In the genomic region with DNA sequence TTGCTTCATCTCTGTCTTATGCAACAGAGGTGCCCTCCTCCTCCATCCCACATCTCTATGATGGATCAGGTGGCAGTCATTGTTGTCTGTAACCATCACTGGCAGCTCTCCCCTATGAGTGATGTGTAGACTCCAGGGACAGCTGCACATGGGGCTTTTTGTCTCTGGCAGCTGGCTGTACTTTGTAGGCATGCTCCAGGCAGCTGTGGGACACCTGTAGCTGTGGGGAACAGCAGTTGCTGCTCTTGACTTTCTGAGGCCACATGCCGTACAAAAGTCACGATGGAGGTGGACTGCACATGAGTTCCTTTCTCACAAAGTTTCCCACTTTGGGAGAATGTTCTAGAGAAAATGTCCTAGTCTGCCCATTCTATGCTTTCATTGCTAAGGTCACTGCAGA, we compare ENCODE assay signal across 18 mouse cellular contexts.
"Had no signal": no experiment of that assay in that cellular context is flagged by ENCODE, and none has a peak within 500 bp of the region (broad histone marks: within the 10 kb centered on the region; RNA-seq: fewer than 3 reads in every experiment).

No protein-coding gene starts in this region.

- H3K4me1 ChIP-seq: intestine, embryonic 15.5 days; limb, embryonic 13.5 days; lung, embryonic 15.5 days had no signal

- H3K36me3 ChIP-seq: intestine, embryonic 15.5 days; limb, embryonic 13.5 days; liver, embryonic 12.5 days; liver, embryonic 15.5 days; lung, embryonic 15.5 days; midbrain, embryonic 10.5 days; midbrain, embryonic 13.5 days had no signal

- DNase-seq: kidney, adult 18-20 months; kidney, adult 9 months; kidney, postnatal 14 days; kidney, postnatal 4 days; left cerebral cortex, postnatal 4 days; liver; lung, adult 18-20 months; lung, postnatal 10 days; lung, postnatal 36 days had no signal

- H3K27ac ChIP-seq: intestine, embryonic 15.5 days; limb, embryonic 13.5 days; liver, embryonic 12.5 days; liver, embryonic 15.5 days; lung, embryonic 15.5 days; midbrain, embryonic 10.5 days; midbrain, embryonic 13.5 days had no signal

- H3K27me3 ChIP-seq: intestine, embryonic 15.5 days; limb, embryonic 13.5 days; liver, embryonic 12.5 days; liver, embryonic 15.5 days; lung, embryonic 15.5 days; megakaryocyte, embryonic 14.5 days; midbrain, embryonic 13.5 days had no signal

- H3K9ac ChIP-seq: intestine, embryonic 15.5 days; limb, embryonic 13.5 days; liver, embryonic 12.5 days; liver, embryonic 15.5 days; lung, embryonic 15.5 days; midbrain, embryonic 13.5 days had no signal

- ATAC-seq: intestine, embryonic 15.5 days; liver, embryonic 12.5 days; midbrain, embryonic 13.5 days; midbrain, embryonic 16.5 days had no signal

- H3K4me3 ChIP-seq: intestine, embryonic 15.5 days; limb, embryonic 13.5 days; liver, embryonic 12.5 days; liver, embryonic 15.5 days; lung, embryonic 15.5 days; megakaryocyte, embryonic 14.5 days; midbrain, embryonic 10.5 days; midbrain, embryonic 13.5 days had no signal

- H3K4me2 ChIP-seq: intestine, embryonic 15.5 days; limb, embryonic 13.5 days; liver, embryonic 12.5 days; liver, embryonic 15.5 days; lung, embryonic 15.5 days; midbrain, embryonic 13.5 days had no signal

- H3K9me3 ChIP-seq: intestine, embryonic 15.5 days; limb, embryonic 13.5 days; liver, embryonic 12.5 days; liver, embryonic 15.5 days; lung, embryonic 15.5 days; megakaryocyte, embryonic 14.5 days; midbrain, embryonic 10.5 days; midbrain, embryonic 13.5 days had no signal
